Mouse (Mus musculus): ENCODE measurements around the gene Hoxa4. TPM values are rescaled to one million over a fixed set of nuclear protein-coding genes. Genes with fewer than 3 reads are reported as not detected.

Gene Hoxa4
- total and polyA plus RNA-seq, 2 experiments from 2014 or later: 0.08 to 0.38 TPM

- no peak for ATAC-seq (ENCODE audit: insufficient read depth, low read depth)
- Histone ChIP-seq H3K4me2 (ENCODE audit: low read depth, low read length) (no peak overlapping the region), H3K36me3 (replicated peaks; ENCODE audit: control insufficient read depth, insufficient read depth, low read length) (no peaks in the 10 kb centered on the region), H3K9me3 (replicated peaks; ENCODE audit: control insufficient read depth, low read length) (no peaks in the 10 kb centered on the region), H3K4me3 (ENCODE audit: low read depth, low read length) (no peak overlapping the region), H3K4me1 (ENCODE audit: control insufficient read depth, insufficient read depth) (no peaks in the 10 kb centered on the region), H3K9ac (replicated peaks; ENCODE audit: low read depth, low read length) (no peak overlapping the region), H3K27ac (ENCODE audit: low read depth) (no peak overlapping the region), H3K27me3 (ENCODE audit: control insufficient read depth, insufficient read depth, low read length) (peaks cover 99% of the 10 kb centered on the region)
- DNase-seq (ENCODE audit: low spot score): no peak
- TF ChIP-seq EP300 (IDR thresholded peaks at IDR 0.05; ENCODE audit: low read depth) (no peak), CTCF (IDR thresholded peaks at IDR 0.05; ENCODE audit: low read depth) (no peak)
- 23% methylated on average over 3 of the region's 3 CpGs for WGBS
These were observed 10.8 kb downstream of the Hoxa4 start for GRCm38 (mm10) chr6:52180726-52181125.

GRCm38 (mm10) chr6:52180213-52180710 lies 11.3 kb downstream of the Hoxa4 start:
- Histone ChIP-seq H3K27ac (ENCODE audit: low read depth) (no peak overlapping the region), H3K27me3 (ENCODE audit: control insufficient read depth, insufficient read depth, low read length) (peaks cover 99% of the 10 kb centered on the region), H3K9me3 (replicated peaks; ENCODE audit: control insufficient read depth, low read length) (no peaks in the 10 kb centered on the region), H3K4me1 (ENCODE audit: control insufficient read depth, insufficient read depth) (no peaks in the 10 kb centered on the region), H3K4me2 (ENCODE audit: low read depth, low read length) (peak overlapping the region; percentile 38; the same call in 1 of the 2 replicates), H3K4me3 (ENCODE audit: low read depth, low read length) (no peak overlapping the region), H3K36me3 (replicated peaks; ENCODE audit: control insufficient read depth, insufficient read depth, low read length) (no peaks in the 10 kb centered on the region), H3K9ac (replicated peaks; ENCODE audit: low read depth, low read length) (no peak overlapping the region)
- no peak for DNase-seq (ENCODE audit: low spot score)
- TF ChIP-seq EP300 (IDR thresholded peaks at IDR 0.05; ENCODE audit: low read depth) (no peak), CTCF (IDR thresholded peaks at IDR 0.05; ENCODE audit: low read depth) (no peak)
- no peak for ATAC-seq (ENCODE audit: insufficient read depth, low read depth)
- WGBS: 12% methylated on average over 11 of the region's 11 CpGs

- Histone ChIP-seq H3K27me3 (ENCODE audit: control insufficient read depth, insufficient read depth, low read length) (peaks cover 99% of the 10 kb centered on the region), H3K4me1 (ENCODE audit: control insufficient read depth, insufficient read depth) (no peaks in the 10 kb centered on the region), H3K9ac (replicated peaks; ENCODE audit: low read depth, low read length) (no peak overlapping the region), H3K4me2 (ENCODE audit: low read depth, low read length) (peak overlapping the region; percentile 38), H3K4me3 (ENCODE audit: low read depth, low read length) (peak overlapping the region; percentile 4), H3K36me3 (replicated peaks; ENCODE audit: control insufficient read depth, insufficient read depth, low read length) (no peaks in the 10 kb centered on the region), H3K27ac (ENCODE audit: low read depth) (no peak overlapping the region), H3K9me3 (replicated peaks; ENCODE audit: control insufficient read depth, low read length) (no peaks in the 10 kb centered on the region)
- no peak for DNase-seq (ENCODE audit: low spot score)
- ATAC-seq (ENCODE audit: insufficient read depth, low read depth): no peak
- TF ChIP-seq EP300 (IDR thresholded peaks at IDR 0.05; ENCODE audit: low read depth): no peak
- no peak for TF ChIP-seq CTCF (IDR thresholded peaks at IDR 0.05; ENCODE audit: low read depth)
- WGBS: 2% methylated on average over 10 of the region's 10 CpGs
These were observed 11.9 kb downstream of the Hoxa4 start for GRCm38 (mm10) chr6:52179690-52180089.

- Histone ChIP-seq H3K9ac (replicated peaks; ENCODE audit: low read depth, low read length) (no peak overlapping the region), H3K27me3 (ENCODE audit: control insufficient read depth, insufficient read depth, low read length) (peaks cover 99% of the 10 kb centered on the region)
- 12% methylated on average over 4 of the region's 4 CpGs for WGBS
These were observed 12.5 kb downstream of the Hoxa4 start for GRCm38 (mm10) chr6:52178918-52179665.

GRCm38 (mm10) chr6:52177806-52178205 lies 13.7 kb downstream of the Hoxa4 start:
- Histone ChIP-seq H3K4me2 (ENCODE audit: low read depth, low read length) (peak overlapping the region; percentile 44; the same call in 1 of the 2 replicates), H3K4me3 (ENCODE audit: low read depth, low read length) (no peak overlapping the region), H3K27ac (ENCODE audit: low read depth) (no peak overlapping the region), H3K36me3 (replicated peaks; ENCODE audit: control insufficient read depth, insufficient read depth, low read length) (no peaks in the 10 kb centered on the region), H3K27me3 (ENCODE audit: control insufficient read depth, insufficient read depth, low read length) (peaks cover 99% of the 10 kb centered on the region), H3K9me3 (replicated peaks; ENCODE audit: control insufficient read depth, low read length) (no peaks in the 10 kb centered on the region), H3K9ac (replicated peaks; ENCODE audit: low read depth, low read length) (no peak overlapping the region), H3K4me1 (ENCODE audit: control insufficient read depth, insufficient read depth) (no peaks in the 10 kb centered on the region)
- DNase-seq (ENCODE audit: low spot score): no peak
- ATAC-seq (ENCODE audit: insufficient read depth, low read depth): no peak
- 7% methylated on average over 9 of the region's 9 CpGs for WGBS
- TF ChIP-seq CTCF (IDR thresholded peaks at IDR 0.05; ENCODE audit: low read depth) (no peak), EP300 (IDR thresholded peaks at IDR 0.05; ENCODE audit: low read depth) (no peak)

More at GRCm38 (mm10) chr6:52178918-52179665, 12.5 kb downstream of the Hoxa4 start:
- H3K4me2 ChIP-seq (ENCODE audit: low read depth, low read length): peak overlapping the region; percentile 38
- ATAC-seq (ENCODE audit: insufficient read depth, low read depth): no peak
- H3K36me3 ChIP-seq (replicated peaks; ENCODE audit: control insufficient read depth, insufficient read depth, low read length): no peaks in the 10 kb centered on the region
- peak overlapping the region; percentile 4 for H3K4me3 ChIP-seq (ENCODE audit: low read depth, low read length)
- no peak for TF ChIP-seq EP300 (IDR thresholded peaks at IDR 0.05; ENCODE audit: low read depth)
- TF ChIP-seq CTCF (IDR thresholded peaks at IDR 0.05; ENCODE audit: low read depth): no peak
- no peak for DNase-seq (ENCODE audit: low spot score)
- H3K27ac ChIP-seq (ENCODE audit: low read depth): no peak overlapping the region
- H3K4me1 ChIP-seq (ENCODE audit: control insufficient read depth, insufficient read depth): no peaks in the 10 kb centered on the region
- H3K9me3 ChIP-seq (replicated peaks; ENCODE audit: control insufficient read depth, low read length): no peaks in the 10 kb centered on the region
